Mouse (Mus musculus) kidney, adult 11 months (tissue): ENCODE data around the gene Gm48551.

Experiments
- DNase-seq: peaks from one replicate; pipeline ENCODE4 v3.0.0; 2022

Gm48551 gene

GRCm38 (mm10) chr10:81358209-81358608, 26.1 kb upstream of the Gm48551 start:
- DNase-seq = no peak

DNA sequence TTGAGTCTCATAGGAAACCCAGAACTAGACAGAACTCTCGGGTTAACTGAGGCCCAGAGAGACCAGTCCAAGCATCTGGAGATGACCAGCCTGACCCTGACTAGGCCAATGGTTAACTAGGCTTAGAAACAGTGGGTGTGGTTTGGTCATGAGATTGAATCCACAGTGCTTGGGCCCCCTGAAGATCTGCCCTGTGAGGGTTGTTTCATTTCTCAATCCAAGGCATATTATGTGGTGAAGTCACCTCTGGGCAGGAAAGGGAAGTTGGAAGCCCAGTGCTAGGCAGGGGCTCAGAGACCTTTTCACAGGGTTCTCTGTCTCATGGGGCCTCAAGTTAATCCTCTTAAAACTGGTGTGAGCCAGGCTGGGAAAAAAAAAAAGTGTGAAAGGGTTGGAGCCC, 25.4 kb upstream of the Gm48551 start:
- DNase-seq = peak; percentile 67

- DNase-seq = no peak
Measured at GRCm38 (mm10) chr10:81360721-81361120, 23.5 kb upstream of the Gm48551 start.

DNA sequence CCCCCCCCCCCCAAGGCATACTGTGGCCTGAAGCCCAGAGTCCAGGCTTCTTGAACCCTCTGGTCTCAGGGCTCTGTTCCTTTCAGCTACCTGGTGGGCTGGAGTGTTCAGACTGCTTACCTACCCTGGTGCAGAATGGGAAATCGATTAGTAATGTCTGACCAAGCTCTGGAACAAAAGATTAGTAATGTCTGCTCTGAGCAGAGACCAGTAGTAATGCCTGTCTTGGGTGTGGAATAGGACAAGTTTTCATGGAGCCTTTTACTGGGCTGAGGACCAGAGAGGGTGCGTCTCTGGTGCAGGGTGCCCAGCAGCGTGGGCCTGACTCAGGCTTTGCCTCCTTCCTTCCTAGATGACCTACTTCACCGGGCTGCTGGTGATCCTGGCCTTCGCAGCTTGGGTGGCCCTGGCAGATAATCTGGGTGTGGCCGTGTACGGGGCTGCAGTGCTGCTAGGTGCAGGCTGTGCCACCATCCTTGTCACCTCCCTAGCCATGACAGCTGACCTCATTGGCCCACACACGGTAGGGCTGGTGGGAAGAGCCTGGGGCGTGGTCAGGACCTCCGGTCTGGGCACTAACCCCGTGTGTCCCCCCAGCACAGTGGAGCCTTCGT, 21.8 kb upstream of the Gm48551 start:
- DNase-seq = no peak

DNA sequence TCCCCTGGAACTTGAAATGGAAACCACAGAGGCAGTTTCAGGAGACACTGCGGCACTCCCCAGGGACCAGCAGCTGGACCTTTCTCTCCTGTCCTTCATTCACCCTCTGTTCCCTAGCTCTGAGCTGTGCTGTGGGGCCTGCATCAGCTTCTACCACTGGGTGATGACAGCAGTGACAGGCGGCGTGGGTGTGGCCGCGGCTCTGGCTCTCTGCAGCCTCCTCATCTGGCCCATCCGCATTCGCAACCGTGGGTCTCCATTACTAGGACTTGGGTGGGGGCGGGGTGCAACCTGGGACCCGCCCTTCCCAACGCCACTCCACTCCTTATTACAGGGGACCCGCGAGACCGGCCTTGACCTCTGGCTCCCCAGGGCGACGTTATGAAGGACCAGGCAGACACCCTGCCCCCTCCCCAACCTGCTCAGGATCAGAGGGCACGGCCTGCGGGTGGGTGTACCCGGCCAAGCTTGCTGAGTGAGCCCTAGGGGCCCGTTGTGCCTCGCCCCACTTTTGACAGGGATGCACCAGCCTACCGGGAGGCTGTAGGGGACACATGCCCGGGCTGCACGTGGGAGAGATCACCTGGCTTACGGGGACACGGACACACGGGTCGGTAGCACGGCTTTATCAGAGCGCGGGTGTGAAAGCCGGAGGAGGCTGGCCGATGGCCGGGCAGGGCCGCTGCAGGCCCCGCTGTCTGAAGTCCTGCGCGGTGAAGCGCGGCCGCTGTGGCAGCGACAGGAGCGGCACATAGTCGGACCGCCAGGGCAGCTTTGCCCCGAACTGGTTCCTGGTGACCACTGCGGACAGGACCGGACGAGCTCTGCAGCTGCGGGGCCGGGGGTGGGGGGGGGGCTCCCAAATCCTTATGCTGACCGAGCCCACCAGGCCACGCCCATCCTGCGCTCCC, 20.6 kb upstream of the Gm48551 start:
- DNase-seq = no peak

GRCm38 (mm10) chr10:81364666-81365065, 19.6 kb upstream of the Gm48551 start:
- DNase-seq = no peak

GRCm38 (mm10) chr10:81365073-81365472, 19.2 kb upstream of the Gm48551 start:
- DNase-seq = no peak

DNA sequence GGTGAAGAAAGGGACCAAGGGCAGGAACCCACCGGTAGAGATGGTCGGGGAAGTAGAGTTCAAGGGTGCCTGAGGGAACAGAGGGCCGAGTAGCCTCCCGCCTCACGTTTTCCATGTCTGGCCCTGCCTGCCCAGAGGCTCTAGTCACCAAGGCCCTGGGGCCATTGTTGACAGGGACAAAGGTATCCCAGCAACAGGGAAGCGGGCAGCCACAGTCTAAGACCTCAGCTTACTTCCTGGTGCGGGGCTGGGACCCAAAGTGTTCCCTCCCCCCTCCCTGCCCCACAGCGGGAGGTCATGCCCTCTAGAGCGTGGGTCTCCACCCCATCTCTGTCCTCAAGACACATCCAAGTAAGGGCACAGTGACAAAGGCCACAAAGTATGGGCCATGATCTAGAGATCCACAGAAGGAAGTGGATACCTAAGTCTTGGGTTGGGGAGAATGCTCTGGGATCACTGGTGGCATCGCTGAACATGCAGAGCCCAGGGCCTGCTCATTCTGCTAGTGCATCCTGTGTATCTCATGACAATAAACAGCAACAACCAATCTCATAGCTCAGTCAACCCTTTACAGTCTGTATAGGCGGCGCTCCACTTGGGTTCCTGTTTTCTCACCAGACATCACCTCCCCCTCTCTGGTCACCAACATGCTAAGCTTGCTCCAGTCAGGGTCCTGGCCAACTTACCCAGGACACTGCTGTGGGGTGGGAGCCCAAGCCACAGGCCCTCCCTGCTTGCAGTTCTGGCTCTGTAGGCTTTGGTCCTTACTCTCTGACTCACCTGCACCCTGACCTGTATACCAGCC, 18.4 kb upstream of the Gm48551 start, which contains the start of gene 4930404N11Rik:
4930404N11Rik (minus strand) TSS at position 145 of the 805 bp plus-strand sequence.
- no peak for DNase-seq

DNA sequence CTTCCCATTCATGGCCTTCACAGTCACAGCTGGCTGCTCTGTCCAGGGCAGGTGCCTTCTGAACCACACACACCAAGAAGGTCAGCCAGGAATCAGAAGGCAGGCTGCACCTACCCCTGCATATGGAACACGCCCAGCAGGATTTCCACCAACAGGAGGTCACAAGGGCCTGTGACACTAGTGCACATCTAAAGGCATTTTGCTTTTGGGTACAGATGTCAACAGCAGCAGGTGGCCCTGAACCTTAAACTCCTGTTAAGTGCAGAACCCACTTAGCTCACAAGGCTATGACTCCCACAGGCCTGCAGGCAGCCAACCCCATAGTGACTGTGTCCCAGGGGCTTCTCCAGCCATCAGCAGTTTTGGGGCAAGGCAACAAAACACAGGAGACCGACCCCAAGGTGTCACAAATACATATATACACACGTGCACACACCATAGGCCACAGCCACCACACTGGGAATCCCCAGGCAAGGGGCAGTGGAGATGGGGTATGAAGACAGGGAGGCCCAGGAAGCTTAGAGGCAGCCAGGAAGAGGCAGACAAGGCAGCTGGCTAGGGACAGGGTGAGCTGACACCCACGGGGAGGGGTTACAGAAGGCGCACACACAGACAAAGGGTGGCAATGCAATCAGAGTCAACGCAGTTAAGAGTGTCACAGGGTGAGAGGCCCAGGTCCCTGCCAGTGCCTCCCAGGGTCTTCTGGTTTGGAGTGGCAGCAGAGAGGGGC, 17.6 kb upstream of the Gm48551 start:
- no peak for DNase-seq

DNA sequence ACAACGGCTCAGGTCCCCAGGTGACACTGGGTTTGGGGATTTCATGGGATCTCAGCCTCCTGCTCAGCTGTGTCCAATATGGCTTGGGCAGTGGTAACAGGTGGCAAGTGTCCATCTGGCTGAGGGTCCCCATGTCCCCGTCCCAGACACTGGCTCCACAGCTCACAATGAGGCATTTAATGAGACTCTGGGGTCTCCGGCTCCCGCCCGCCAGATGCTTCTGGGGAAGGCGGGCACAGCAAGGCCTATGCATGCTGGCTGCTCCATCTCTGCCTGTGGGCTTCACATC, 17.1 kb upstream of the Gm48551 start:
- no peak for DNase-seq

DNA sequence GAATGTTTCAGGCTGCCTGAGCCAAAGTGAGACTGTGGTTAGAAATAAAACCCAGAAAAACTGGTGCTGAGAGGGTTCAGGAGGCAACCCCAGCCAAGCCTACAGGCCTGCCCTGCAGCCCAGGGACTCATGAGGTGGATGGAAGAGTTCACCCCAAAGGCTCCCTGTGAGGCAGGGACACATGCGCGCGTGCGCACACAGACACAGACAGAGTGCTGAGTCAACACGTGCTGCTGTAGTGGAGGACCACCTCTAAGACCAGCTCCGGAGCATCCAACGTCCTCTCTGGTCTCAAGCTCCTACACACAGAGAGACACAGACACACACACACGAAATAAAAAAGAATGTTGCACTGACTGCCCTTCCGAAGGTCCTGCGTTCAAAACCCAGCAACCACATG, 8.9 kb upstream of the Gm48551 start:
- DNase-seq = no peak

DNA sequence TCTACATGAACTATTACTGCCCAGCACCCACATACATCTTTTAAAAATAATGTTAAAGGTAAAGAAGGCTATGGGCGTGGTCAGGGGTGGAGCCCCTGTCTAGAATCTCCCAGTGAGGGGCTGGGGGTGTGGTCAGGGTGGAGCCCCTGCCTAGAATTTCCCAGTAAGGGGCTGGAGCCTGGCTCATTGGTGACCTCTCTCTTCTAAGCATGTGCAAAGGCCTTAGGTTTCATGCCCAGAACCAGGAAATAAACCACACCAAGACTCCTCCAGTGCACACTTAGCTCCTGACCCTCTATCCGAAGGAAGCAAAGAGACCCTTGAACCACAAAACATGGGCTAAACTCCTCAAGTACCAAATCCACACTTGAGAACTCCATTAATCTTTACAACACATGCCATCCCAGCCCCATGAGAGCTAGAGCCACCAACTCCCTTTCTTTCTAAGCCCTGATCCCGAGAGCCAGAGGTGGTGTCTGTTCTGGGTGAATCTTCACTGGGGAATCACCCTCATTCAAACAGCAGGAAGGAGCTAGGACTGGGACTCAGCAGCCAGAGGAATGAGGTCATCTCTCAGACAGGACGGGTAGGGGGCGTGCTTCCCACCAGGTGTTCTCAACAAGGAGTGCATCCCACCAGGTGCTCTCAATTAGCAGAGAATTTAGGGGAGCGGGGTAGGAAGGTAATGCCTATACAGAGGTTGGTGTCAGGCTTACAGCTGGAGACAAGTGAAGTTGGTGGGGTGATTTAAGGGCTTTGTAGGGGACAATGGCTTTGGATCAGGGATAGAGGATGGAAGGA, 7.5 kb upstream of the Gm48551 start:
- DNase-seq = no peak

- no peak for DNase-seq
Measured at GRCm38 (mm10) chr10:81377362-81377664, 7.0 kb upstream of the Gm48551 start.

DNA sequence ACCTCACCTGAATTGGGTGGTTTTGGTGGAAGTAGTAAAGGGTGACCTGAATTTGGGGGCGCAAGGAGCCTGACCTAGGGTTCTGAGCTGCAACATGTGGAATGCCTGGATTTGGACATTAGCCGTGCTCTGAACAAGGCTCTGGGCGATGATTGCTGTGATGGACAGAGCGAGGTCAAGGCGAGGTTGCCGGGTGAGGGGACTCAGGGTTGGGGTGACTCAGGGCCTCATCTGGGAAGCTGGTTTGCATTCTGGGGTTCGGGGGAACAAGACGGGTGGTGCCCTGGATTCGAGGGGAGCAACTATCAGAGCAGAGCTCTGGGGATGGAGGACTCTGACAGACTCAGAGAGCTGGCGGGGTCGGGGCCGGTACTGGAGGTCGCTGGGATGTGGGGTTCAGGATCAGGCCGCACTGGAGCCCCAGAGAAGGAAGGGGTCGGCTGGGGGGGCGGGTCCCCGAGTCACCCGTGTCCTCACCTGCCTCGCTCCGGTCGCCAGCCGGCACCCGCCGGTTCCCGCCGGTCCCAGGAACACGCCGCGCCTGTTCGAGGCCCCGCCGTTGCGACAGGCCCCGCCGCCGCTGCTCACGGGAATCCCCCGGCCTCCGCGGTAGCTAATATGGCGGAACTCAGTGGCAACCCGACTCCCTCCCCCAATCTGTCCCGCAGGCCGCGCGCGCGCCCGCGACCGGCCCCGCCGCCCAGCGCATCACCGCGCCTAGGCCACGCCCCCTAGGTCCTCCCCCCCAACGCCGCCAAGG, 6.3 kb upstream of the Gm48551 start, which contains the start of gene Fzr1:
Fzr1 (minus strand) TSS at position 724 of the 760 bp plus-strand sequence.
- no peak for DNase-seq

- peak; percentile 100 for DNase-seq
Measured at GRCm38 (mm10) chr10:81378553-81379182, 5.6 kb upstream of the Gm48551 start.

- no peak for DNase-seq
Measured at GRCm38 (mm10) chr10:81379183-81379553, 5.1 kb upstream of the Gm48551 start.

GRCm38 (mm10) chr10:81379809-81380378, 4.4 kb upstream of the Gm48551 start:
- DNase-seq = no peak

DNA sequence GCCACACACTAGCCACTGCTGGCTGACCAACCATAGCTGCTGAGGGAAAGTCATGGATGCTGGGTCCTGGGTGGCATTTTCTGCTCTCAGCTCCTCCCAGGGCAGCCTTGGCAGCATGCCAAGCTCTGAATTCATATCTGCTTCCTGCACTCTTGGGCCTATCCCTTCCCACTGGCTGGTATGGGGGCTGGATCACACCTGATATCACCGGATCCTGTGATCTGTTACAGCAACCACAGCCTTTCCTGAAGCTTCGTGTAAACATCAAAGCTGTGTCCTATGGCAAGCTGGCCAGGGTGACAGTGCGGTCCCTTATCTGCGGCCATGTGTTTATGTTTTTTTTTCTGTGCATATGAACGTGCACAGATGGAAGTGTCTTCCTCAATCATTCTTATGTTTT, 2.2 kb upstream of the Gm48551 start:
- no peak for DNase-seq

DNA sequence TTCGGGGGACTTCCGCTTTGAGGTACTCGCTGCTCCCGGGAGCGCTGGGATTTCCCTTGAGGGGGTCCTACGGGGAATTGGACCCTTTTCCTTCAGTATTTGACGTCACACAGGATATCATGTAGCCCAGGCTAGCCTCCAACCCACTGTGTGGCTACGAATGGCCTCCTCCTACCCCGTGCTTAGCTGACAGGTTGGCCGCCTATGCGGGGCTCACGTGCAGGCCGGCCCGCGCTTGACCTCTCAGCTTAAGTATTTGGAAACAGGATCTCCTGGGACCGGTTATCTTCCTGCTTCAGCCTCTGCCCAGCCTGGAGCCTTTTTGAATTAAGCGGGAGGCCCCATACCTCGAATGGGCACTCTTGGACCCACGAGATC, 328 bp downstream of the Gm48551 start:
- DNase-seq = no peak

GRCm38 (mm10) chr10:81385603-81386306, 1.5 kb downstream of the Gm48551 start:
- no peak for DNase-seq
